Mouse (Mus musculus) testis, adult 2 months (tissue): Measurements from ENCODE around the gene Ldha.

Source experiments
- CTCF ChIP-seq: fragments of 200-500 bp; IDR thresholded peaks from 2 replicates; pipeline ENCODE4 v1.5.1; 2012; ENCODE audit warnings: low read depth, mild to moderate bottlenecking, inconsistent platforms, low read length, moderate library complexity; ENCODE audit not compliant: control insufficient read depth, insufficient read depth, insufficient replicate concordance
- POLR2A ChIP-seq: fragments of 200-500 bp; IDR thresholded peaks from 2 replicates; pipeline ENCODE4 v1.6.1; 2012; ENCODE audit warnings: low read depth, mild to moderate bottlenecking, inconsistent platforms, low read length, moderate library complexity; ENCODE audit not compliant: control insufficient read depth

- TF ChIP-seq POLR2A (no peak), CTCF (no peak)
Measured at GRCm38 (mm10) chr7:46895511-46895910, 54.2 kb downstream of the Ldha start.
